Mouse (Mus musculus): ENCODE measurements at regions not wholly inside any gene's neighbourhood (a gene's known extent, or its start where the extent isn't known, plus 50 kb on each side); places are given as distances from the start of the nearest gene placed in this dataset.
A peak's percentile ranks its signal among the peaks of the same experiment; 100 is the strongest.

- no peak for DNase-seq
These were observed 154.4 kb upstream of the Rnaseh2b start for GRCm38 (mm10) chr14:62137981-62138380.

- DNase-seq: no peak
These were observed 147.9 kb upstream of the Rnaseh2b start for GRCm38 (mm10) chr14:62144385-62145030.

- DNase-seq: no peak
These were observed 135.2 kb upstream of the Rnaseh2b start for GRCm38 (mm10) chr14:62157038-62157716.

DNA sequence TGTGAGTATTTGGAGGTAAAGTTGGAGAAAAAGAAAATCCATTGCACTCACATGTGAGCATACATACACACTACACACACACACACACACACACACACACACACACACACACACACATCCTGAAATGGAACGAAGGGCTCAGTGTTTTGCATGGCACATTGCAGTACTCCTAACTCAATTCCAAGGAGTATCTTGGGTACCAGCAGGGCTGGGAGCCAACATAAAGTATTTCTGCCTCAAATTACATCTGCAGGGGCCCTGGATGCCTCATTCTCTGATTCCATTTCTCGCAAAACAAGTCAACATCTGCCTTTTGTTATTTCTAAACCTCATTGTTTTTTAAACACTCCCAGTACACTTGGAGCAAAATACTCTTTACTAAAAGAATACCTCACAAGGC lies 132.7 kb upstream of the Rnaseh2b start:
- DNase-seq: no peak

- DNase-seq: no peak
These were observed 129.1 kb upstream of the Rnaseh2b start for GRCm38 (mm10) chr14:62163120-62163796.

GRCm38 (mm10) chr14:62164918-62165317 lies 127.5 kb upstream of the Rnaseh2b start:
- DNase-seq: no peak

DNA sequence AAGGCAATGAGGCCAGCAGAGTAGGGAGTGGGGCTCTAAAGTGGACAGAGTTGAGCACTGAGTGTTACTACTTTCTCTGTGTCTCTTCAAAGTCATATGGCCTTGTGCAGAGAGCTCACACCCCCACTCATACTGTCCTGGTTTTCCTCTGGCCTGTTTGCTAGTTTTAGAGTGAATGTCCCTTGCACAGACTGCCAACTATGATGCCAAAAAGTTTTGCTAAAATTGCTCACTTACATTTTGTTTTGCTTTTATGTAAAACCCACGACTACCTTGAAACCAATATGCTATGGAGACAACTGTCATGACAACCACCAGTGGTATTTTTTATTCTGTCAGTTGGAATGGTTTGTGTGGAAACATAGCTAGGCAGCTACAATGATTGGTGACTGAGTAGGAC lies 126.4 kb upstream of the Rnaseh2b start:
- DNase-seq: no peak

DNA sequence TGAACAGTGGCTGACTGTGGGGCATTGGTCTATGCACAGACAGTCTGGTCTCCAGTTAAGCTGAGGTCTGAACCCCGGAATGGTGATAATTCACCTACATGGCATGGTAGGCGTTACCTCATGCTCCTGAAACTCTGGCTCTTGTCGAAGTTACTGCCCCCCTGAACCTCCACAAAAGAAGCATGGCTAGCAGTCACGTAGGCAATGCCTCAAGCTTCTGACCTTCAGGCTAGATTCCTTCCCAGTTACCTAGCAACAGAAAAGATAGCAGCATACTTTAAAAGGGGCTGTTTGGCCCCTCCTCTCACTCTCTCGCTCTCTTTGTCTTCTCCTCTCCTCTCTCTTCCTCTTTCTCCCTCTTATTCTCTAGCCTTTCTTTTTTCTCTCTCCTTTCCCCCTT lies 125.8 kb upstream of the Rnaseh2b start:
- no peak for DNase-seq

DNA sequence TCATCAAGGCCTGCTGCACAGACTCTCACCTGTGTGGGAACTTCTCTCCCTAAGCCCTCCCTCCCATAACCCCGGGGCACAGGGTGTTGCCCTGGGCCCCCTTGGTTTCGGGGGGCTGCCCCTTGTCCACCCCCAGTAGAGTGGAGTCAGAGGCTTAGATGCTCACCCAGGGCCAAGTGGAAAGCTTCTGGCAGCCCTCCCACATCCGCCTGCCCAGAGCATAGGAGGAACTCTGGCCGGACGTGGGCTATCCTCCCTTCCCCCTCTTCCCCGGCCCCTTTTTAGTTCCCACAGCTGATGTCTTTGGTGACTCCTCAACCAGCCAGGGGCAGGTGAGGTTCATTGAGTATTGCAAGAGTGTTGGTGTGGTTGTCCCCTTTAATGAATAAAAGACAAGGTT lies 125.3 kb upstream of the Rnaseh2b start:
- no peak for DNase-seq

DNA sequence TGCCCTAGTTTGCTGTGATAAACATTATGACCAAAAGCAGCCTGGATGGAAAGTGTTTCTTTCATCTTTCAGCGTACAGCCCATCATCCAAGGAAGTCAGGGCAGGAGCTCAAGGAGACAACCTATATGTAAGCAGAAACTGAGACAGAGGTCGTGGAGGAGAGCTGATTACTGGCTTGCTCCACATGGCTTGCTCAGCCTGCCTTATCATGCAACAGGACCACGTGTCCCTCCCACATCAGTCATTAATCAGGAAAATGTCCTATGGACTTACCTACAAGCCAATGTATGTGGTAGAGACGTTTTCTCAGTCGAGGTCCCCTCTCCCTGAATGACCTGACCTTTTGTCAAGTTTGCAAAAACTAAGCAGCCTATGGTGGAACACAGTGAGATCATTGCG lies 123.7 kb upstream of the Rnaseh2b start:
- DNase-seq: no peak

- DNase-seq: no peak
These were observed 122.0 kb upstream of the Rnaseh2b start for GRCm38 (mm10) chr14:62170385-62170784.

DNA sequence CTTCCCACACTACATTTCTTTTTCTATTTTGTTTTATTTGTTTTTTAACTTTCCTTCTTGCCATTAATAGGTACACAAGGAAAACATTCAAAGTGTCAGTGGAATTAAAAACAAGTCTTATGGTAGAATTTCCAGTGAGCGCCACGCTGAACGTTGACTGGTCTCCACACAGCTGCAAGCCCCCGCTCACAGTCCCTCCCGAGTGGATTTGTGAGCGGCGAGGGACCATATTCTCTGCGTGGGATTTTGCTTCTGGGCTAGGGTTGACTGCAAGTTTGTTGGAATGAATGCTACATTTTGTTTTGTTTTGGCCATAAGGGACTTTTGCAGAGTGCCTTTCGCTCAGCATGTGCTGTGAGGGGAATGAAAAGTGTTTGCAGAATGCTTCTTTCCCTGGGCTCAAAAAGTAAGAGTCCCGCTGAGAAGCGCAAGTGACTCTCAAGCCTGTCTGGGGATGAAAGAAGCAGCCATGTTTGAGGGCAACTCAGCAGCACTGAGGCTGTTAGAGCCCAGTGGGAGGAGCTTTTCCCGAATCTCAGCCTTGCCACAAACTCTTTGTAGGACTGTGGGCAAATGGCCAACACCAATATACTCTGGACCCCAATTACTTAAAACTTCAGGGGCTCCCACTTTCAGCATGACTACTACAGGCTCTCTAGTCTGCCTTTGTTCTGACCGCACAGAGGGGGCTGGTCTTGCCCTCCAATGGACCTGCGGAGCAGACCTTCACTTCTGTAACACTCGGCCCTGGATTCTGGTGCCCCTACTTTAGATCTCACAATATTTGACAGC lies 120.9 kb upstream of the Rnaseh2b start:
- no peak for DNase-seq

DNA sequence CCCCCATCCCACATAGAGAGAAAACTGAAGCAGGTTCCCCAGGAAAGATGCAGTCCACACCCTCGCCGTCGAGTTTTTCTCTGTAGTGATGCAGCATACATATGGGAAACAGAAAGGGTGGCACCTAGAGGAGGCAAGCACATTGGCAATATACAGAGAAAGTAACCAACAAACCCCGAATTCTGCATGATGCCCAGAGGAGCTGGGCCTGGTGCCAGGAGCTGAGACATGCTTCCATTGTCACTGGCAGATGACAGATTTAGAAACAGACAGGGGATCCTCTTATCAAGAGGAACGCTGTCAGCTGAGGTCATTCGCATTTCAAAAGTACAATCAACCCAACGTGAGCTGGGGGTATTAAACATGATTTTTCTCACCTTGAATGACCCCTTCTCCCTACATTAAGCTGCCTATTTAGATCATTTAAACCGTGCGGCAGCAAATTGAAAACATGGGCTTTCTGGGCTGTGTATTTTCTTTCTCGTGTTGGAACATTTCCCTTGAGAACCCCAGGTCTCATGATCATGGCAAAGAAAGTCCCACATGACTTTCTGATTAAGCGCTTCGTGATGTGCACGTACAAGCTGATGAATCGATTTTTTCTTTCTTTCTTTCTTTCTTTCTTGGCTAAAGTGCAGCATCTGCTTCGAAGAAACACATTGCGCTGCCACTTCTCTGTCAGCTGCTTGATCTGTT lies 118.4 kb upstream of the Rnaseh2b start:
- DNase-seq: peak; percentile 21

DNA sequence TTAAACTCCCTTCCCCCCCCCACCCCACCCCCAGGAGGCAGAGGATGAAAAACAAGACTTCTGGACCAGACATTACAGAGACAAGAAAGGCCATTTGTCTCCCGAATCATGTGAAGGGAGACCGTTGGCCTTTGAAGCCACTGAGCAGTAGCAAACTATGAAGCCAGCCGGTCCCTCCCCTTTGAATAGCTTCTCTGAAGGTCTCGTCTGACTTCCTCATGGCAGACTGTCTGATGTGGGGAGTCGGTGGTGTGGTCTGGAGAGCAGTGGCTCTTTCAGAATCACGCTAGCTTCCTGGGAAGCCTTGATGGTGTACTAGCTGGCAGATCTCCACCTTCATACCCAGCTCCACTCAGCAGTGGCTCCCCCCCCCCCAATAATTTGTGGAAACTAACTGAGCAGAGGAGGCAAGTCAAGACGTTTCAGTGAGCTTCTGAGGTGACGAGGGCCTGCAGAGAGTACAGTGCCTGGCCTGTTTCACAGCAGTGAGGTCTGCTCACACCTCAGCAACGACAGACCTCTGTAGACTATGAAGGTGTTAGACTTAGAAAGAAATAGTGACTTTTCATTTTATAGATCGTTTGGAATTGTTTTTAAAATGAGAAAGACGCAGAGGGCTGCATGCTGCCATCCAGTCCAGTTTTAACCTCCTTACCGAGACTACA lies 116.9 kb upstream of the Rnaseh2b start:
- no peak for DNase-seq

DNA sequence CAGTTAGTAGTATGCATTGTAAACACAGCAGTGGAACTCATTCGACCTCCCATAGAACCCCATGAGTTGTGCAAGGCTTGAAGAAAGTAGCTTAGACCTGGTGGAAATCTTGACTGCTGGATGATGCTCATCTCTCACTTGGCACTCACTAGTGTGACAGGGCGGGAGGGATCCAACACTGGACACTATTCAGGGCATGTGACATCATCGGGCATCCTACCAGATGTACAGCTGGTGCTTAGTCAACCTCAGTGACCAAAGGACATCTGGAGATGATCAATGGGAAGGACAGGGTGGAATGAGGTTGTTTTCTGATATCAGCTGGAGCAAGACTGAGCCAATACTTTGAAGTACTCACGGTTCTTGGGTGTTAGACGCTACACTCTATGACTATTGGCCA lies 114.9 kb upstream of the Rnaseh2b start:
- peak; percentile 4 for DNase-seq

- DNase-seq: no peak
These were observed 105.0 kb upstream of the Rnaseh2b start for GRCm38 (mm10) chr14:62187360-62187759.

DNA sequence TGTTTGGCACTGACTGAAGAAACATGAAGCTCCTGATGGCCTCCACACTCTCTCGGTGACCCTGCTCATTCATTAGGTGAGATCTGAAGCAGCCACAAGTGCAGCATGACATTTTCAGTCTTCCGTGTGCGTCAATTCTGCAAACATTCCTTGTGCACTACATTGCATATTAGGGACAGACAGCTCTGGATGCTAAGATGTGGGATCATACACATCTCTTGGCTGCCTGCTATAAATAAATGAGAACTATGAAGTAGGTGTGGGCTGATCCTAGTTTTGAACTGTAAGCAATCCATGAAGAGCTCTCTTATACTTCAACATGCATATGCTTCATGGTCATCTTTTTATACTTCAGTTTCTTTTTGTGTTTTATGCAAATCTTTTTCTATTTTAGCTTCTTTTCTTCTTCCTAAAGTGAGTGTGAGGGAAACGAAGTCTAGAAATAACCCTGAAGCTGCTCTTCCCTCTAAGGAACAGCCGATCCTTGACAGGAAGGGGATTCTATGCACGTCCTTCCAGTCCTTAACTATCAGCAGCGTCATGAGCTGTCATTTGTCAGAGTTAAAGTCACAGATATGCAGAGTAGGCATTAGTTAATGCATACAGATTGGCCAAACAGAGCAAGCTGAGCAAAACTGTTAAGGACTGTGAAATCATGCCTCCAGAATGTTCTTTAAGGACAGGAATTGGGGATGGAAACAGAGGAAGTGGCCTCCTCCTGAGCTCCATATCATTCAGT lies 104.1 kb upstream of the Rnaseh2b start:
- no peak for DNase-seq

GRCm38 (mm10) chr14:62191624-62192023 lies 100.8 kb upstream of the Rnaseh2b start:
- DNase-seq: no peak

GRCm38 (mm10) chr14:62192814-62193213 lies 99.6 kb upstream of the Rnaseh2b start:
- no peak for DNase-seq

DNA sequence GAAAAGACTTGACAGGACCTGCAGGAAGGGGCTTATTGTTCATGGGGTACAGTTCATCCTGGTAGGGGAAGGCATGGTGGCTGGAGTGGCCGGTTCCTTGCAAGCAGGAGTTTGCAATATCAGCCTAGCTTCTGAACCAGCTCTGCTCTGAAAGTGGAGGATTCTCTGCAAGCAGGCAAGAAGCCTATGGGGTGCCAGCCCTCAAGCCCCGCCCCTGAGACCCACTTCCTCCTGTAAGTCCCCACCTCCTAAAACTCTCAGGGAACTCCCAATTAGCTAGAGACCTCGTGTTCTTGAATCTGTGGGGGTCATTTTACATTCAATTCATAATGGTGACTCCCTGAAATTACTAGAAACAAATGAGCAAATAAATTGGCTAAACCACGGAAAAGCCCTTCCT lies 99.0 kb upstream of the Rnaseh2b start:
- no peak for DNase-seq

- DNase-seq: no peak
These were observed 95.6 kb upstream of the Rnaseh2b start for GRCm38 (mm10) chr14:62196776-62197175.
